Mouse (Mus musculus) C2C12 (cell line): ENCODE results near the gene Osgin1. TPM values are rescaled to one million over a fixed set of nuclear protein-coding genes. Genes with fewer than 3 reads are reported as not detected.

ENCODE experiments used
- H3K27me3 ChIP-seq: one replicate; pipeline ENCODE4 v1.6.1; 2011; ENCODE audit not compliant: control insufficient read depth, insufficient read depth, insufficient read length
- H3K36me3 ChIP-seq: one replicate; pipeline ENCODE4 v1.6.1; 2011; ENCODE audit not compliant: control insufficient read depth, insufficient read depth
- H3K4me3 ChIP-seq: one replicate; pipeline ENCODE4 v1.5.1; 2011; ENCODE audit warnings: mild to moderate bottlenecking, control low read depth; ENCODE audit not compliant: poor library complexity, insufficient read depth, severe bottlenecking
- H3K79me2 ChIP-seq: one replicate; pipeline ENCODE4 v1.6.1; 2011; ENCODE audit not compliant: control insufficient read depth, insufficient read depth
- H3K79me3 ChIP-seq: one replicate; pipeline ENCODE4 v1.6.1; 2011; ENCODE audit warnings: low read depth, control low read depth
- H3ac ChIP-seq: one replicate; pipeline ENCODE3; 2011; ENCODE audit warnings: low read depth; ENCODE audit not compliant: control insufficient read depth, insufficient read length
- CEBPB ChIP-seq: IDR thresholded peaks from one replicate; pipeline ENCODE4 v1.6.1; 2011; ENCODE audit warnings: low read depth, mild to moderate bottlenecking, control low read depth, moderate library complexity
- CTCF ChIP-seq: IDR thresholded peaks from one replicate; pipeline ENCODE4 v1.5.1; 2011; ENCODE audit not compliant: control insufficient read depth, insufficient read depth, insufficient read length
- FOSL1 ChIP-seq: IDR thresholded peaks from one replicate; pipeline ENCODE4 v1.8.0; 2011; ENCODE audit warnings: mild to moderate bottlenecking, low read length; ENCODE audit not compliant: poor library complexity, insufficient read depth, severe bottlenecking
- MAX ChIP-seq: IDR thresholded peaks from one replicate; pipeline ENCODE4 v1.6.1; 2011; ENCODE audit warnings: mild to moderate bottlenecking, control low read depth
- MYOD1 ChIP-seq: IDR thresholded peaks from one replicate; pipeline ENCODE4 v1.6.1; 2011; ENCODE audit warnings: low read depth; ENCODE audit not compliant: control insufficient read depth, insufficient read length
- MYOG ChIP-seq: IDR thresholded peaks from one replicate; pipeline ENCODE4 v1.6.1; 2011; ENCODE audit not compliant: control insufficient read depth, insufficient read length; ENCODE audit errors: extremely low read depth
- USF1 ChIP-seq: IDR thresholded peaks from one replicate; pipeline ENCODE4 v1.6.1; 2011; ENCODE audit warnings: low read depth, mild to moderate bottlenecking, control low read depth, moderate library complexity
- polyA plus RNA-seq: library from polyadenylated mRNA; unstranded; fragments of >200 nt; fragmentation: generic; extraction: Trizol; gene quantifications from one replicate; pipeline ENCODE4 v1.2.1, GENCODE M21; 2012; ENCODE audit warnings: missing spikeins

Gene Osgin1
- polyA plus RNA-seq, 1 experiment, result 18.1 TPM

- Histone ChIP-seq H3K27me3 (peaks cover 69% of the 10 kb centered on the region), H3K4me3 (no peak overlapping the region), H3K79me3 (no peaks in the 10 kb centered on the region), H3K36me3 (no peaks in the 10 kb centered on the region), H3K79me2 (no peaks in the 10 kb centered on the region), H3ac (no peak overlapping the region)
- no peak for TF ChIP-seq USF1
- TF ChIP-seq MYOD1, result no peak
- no peak for TF ChIP-seq MAX
- no peak for TF ChIP-seq MYOG
- TF ChIP-seq CEBPB, result no peak
- no peak for TF ChIP-seq FOSL1
- TF ChIP-seq CTCF, result no peak
Observed at GRCm38 (mm10) chr8:119459724-119460123, 25.8 kb downstream of the Osgin1 start.

DNA sequence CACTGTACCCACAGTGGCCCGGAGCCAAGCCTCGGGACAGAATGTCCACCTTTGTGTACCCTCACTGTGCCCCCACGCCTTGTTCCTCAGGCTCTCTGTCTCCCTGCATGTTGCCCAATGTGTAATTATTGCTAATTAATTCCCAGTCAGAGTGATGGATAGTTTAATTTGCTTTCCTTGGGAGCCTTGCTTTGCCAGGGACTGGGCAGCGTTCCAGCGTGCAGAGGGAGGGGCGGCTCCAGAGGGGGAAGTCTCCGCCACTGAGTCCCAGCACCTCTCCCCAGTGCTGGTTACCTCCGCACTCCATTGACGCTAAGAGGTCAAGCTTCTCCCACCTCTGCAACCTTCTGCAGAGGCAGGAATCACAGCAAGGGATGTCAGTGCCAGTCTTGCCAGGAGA is 27.4 kb downstream of the Osgin1 start:
- no peak for TF ChIP-seq CEBPB
- TF ChIP-seq MAX, result no peak
- no peak for TF ChIP-seq CTCF
- no peak for TF ChIP-seq FOSL1
- TF ChIP-seq MYOD1, result no peak
- no peak for TF ChIP-seq USF1
- H3K79me2 ChIP-seq, result no peaks in the 10 kb centered on the region
- H3K27me3 ChIP-seq, result peaks cover 73% of the 10 kb centered on the region
- no peaks in the 10 kb centered on the region for H3K36me3 ChIP-seq
- no peak overlapping the region for H3K4me3 ChIP-seq
- H3ac ChIP-seq, result no peak overlapping the region
- H3K79me3 ChIP-seq, result no peaks in the 10 kb centered on the region

- H3K4me3 ChIP-seq, result no peak overlapping the region
- no peaks in the 10 kb centered on the region for H3K79me3 ChIP-seq
- no peaks in the 10 kb centered on the region for H3K36me3 ChIP-seq
- H3K27me3 ChIP-seq, result peaks cover 77% of the 10 kb centered on the region
- no peak overlapping the region for H3ac ChIP-seq
- TF ChIP-seq USF1, result no peak
- no peak for TF ChIP-seq MAX
- TF ChIP-seq MYOG, result no peak
- TF ChIP-seq FOSL1, result no peak
- no peak for TF ChIP-seq MYOD1
- TF ChIP-seq CTCF, result no peak
- TF ChIP-seq CEBPB, result no peak
- no peaks in the 10 kb centered on the region for H3K79me2 ChIP-seq
Observed at GRCm38 (mm10) chr8:119463709-119464108, 29.8 kb downstream of the Osgin1 start.

GRCm38 (mm10) chr8:119466105-119466504 is 32.2 kb downstream of the Osgin1 start:
- Histone ChIP-seq H3ac (no peak overlapping the region), H3K79me3 (no peaks in the 10 kb centered on the region), H3K79me2 (no peaks in the 10 kb centered on the region), H3K27me3 (peaks cover 79% of the 10 kb centered on the region), H3K4me3 (no peak overlapping the region), H3K36me3 (no peaks in the 10 kb centered on the region)
- TF ChIP-seq MYOD1 (no peak), USF1 (no peak)

DNA sequence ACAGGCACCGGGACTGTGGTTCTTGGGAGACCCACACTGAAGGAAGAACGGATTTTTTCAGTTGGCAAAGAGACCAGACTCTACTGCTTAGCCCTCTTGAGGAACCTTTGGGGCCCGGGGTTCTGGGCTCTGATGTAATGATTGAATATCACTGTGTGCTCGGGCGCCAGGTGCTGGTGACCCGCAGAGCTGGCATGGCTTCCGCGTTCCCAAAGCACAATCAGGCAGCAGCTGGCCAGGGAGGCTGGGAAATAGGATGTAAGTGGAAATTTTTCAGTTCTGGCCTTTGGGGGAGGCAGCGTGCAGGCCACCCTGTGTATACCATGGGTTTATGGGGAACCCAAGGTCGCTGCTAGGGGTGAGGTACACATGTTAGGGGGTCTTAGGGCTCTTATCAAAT is 32.9 kb downstream of the Osgin1 start:
- Histone ChIP-seq H3K79me3 (no peaks in the 10 kb centered on the region), H3K4me3 (no peak overlapping the region), H3K79me2 (no peaks in the 10 kb centered on the region), H3K36me3 (no peaks in the 10 kb centered on the region), H3K27me3 (peaks cover 79% of the 10 kb centered on the region), H3ac (no peak overlapping the region)
- TF ChIP-seq MAX, result no peak
- TF ChIP-seq CEBPB, result no peak
- no peak for TF ChIP-seq MYOG
- TF ChIP-seq MYOD1, result no peak
- no peak for TF ChIP-seq CTCF
- no peak for TF ChIP-seq USF1
- no peak for TF ChIP-seq FOSL1

DNA sequence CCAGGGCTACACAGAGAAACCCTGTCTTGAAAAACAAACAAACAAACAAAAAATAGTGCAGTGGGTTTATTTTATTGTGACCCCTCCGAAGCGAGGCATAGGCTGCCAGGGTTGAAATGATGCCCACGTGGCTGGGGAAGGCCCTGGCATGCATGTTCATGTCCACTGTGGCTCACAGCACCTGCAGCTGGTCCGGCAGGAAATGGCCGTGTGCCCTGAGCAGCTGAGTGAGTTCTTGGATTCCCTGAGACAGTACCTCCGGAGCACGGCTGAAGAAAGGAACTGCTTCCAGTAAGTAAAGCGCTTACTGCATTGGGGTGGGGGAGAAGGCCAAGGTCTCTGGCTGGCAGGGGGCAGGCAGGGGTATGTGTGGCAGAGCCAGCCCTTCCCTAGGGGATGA is 34.2 kb downstream of the Osgin1 start:
- Histone ChIP-seq H3ac (no peak overlapping the region), H3K4me3 (no peak overlapping the region), H3K79me3 (no peaks in the 10 kb centered on the region), H3K36me3 (no peaks in the 10 kb centered on the region), H3K79me2 (no peaks in the 10 kb centered on the region), H3K27me3 (peaks cover 82% of the 10 kb centered on the region)
- TF ChIP-seq CEBPB (no peak), CTCF (no peak), MYOG (no peak), FOSL1 (no peak), USF1 (no peak), MAX (no peak), MYOD1 (no peak)
